Mouse (Mus musculus) gastrocnemius, postnatal 4 days (tissue): ENCODE measurements around the gene Olfr1220. TPM values are rescaled to one million over a fixed set of nuclear protein-coding genes. Genes with fewer than 3 reads are reported as not detected.

Experiments used
- DNase-seq, 2 experiments: peaks; one replicate each; pipeline ENCODE4 v3.0.0; 2021 to 2022; ENCODE audit warnings: low spot score in 2 of 2, mixed read lengths in 2 of 2
- long read RNA-seq, 2 experiments: library from polyadenylated mRNA; stranded (forward); transcript quantifications; one replicate each; pipeline ENCODE4 v2.0.0; 2021
- total RNA-seq, 2 experiments: library from RNA; stranded (reverse); gene quantifications; 2 replicates each; pipeline ENCODE4 v1.2.3; 2021

Gene Olfr1220
- not detected for total RNA-seq
- long read RNA-seq, experiment 1 = 0 reads
- long read RNA-seq, experiment 2 = 0 reads

- no peak for DNase-seq
These were observed at the start of gene Olfr1220 for GRCm38 (mm10) chr2:89106735-89107134. Gene Olfr1220 (minus strand): TSS chr2:89106835.

GRCm38 (mm10) chr2:89151460-89151859 is 44.8 kb upstream of the Olfr1220 start, which contains the start of gene Olfr1223:
Gene Olfr1223 (minus strand): TSS chr2:89151560.
- DNase-seq = no peak

GRCm38 (mm10) chr2:89132954-89133353 is 26.3 kb upstream of the Olfr1220 start, which contains the start of gene Olfr1222:
Gene Olfr1222 (minus strand): TSS chr2:89133054.
- no peak for DNase-seq

- DNase-seq = no peak
These were observed 10.5 kb upstream of the Olfr1220 start, which contains the start of gene Olfr1221 for GRCm38 (mm10) chr2:89117183-89117582. Gene Olfr1221 (minus strand): TSS chr2:89117283.

- DNase-seq = no peak
These were observed 984 bp downstream of the Olfr1220 start for GRCm38 (mm10) chr2:89105651-89106050.

GRCm38 (mm10) chr2:89093848-89094247 is 12.8 kb downstream of the Olfr1220 start:
- no peak for DNase-seq

- DNase-seq = no peak
These were observed 23.2 kb downstream of the Olfr1220 start, which contains the start of gene Olfr1219 for GRCm38 (mm10) chr2:89083413-89083812. Gene Olfr1219 (minus strand): TSS chr2:89083513.

- no peak for DNase-seq
These were observed 25.1 kb downstream of the Olfr1220 start for GRCm38 (mm10) chr2:89081487-89081886.

- no peak for DNase-seq
These were observed 45.5 kb downstream of the Olfr1220 start, which contains the start of gene Olfr1218 for GRCm38 (mm10) chr2:89061087-89061486. Gene Olfr1218 (minus strand): TSS chr2:89061187.

Other genes starting within 250 kb of the Olfr1220 start
- not detected for gene Olfr1206, start 243.6 kb downstream of the Olfr1220 start, total RNA-seq
- gene Olfr1208, start 204.5 kb downstream of the Olfr1220 start, total RNA-seq = not detected
- not detected for gene Olfr1209, start 191.7 kb downstream of the Olfr1220 start, total RNA-seq
- gene Olfr1211, start 168.7 kb downstream of the Olfr1220 start, total RNA-seq = not detected
- not detected for gene Olfr1212, start 152.9 kb downstream of the Olfr1220 start, total RNA-seq
- gene Gm13762, start 126.6 kb downstream of the Olfr1220 start, total RNA-seq = not detected
- gene Olfr1214, start 114.2 kb downstream of the Olfr1220 start, total RNA-seq = not detected
- not detected for gene Olfr1215, start 99.9 kb downstream of the Olfr1220 start, total RNA-seq
- gene Olfr1216, start 88.5 kb downstream of the Olfr1220 start, total RNA-seq = not detected
- gene Olfr1217, start 74.8 kb downstream of the Olfr1220 start, total RNA-seq = not detected
- gene Olfr1218, start 45.6 kb downstream of the Olfr1220 start, total RNA-seq = not detected
- not detected for gene Olfr1219, start 23.3 kb downstream of the Olfr1220 start, total RNA-seq
- not detected for gene Olfr1221, start 10.4 kb upstream of the Olfr1220 start, total RNA-seq
- not detected for gene Olfr1222, start 26.2 kb upstream of the Olfr1220 start, total RNA-seq
- gene Olfr1223, start 44.7 kb upstream of the Olfr1220 start, total RNA-seq = not detected
- gene Olfr1224-ps1, start 57.3 kb upstream of the Olfr1220 start, total RNA-seq = not detected
- gene Olfr1225, start 67.8 kb upstream of the Olfr1220 start, total RNA-seq = not detected
- gene Olfr1226, start 93.2 kb upstream of the Olfr1220 start, total RNA-seq = not detected
- gene Olfr1228, start 147.2 kb upstream of the Olfr1220 start, total RNA-seq = not detected
- gene Olfr1229, start 181.2 kb upstream of the Olfr1220 start, total RNA-seq = not detected
- not detected for gene Olfr1230, start 190.4 kb upstream of the Olfr1220 start, total RNA-seq
- gene Olfr1231, start 200.2 kb upstream of the Olfr1220 start, total RNA-seq = not detected
- gene Olfr1232, start 222.8 kb upstream of the Olfr1220 start, total RNA-seq = not detected
- not detected for gene Olfr1233, start 235.6 kb upstream of the Olfr1220 start, total RNA-seq